Mouse (Mus musculus) olfactory bulb, adult 2 months (tissue): ENCODE measurements around the gene Sorbs1.

Experiments used
- CTCF ChIP-seq: fragments of 200-500 bp; IDR thresholded peaks from 2 replicates; pipeline ENCODE4 v1.5.1; 2012; ENCODE audit warnings: low read depth, mild to moderate bottlenecking, low read length, moderate library complexity; ENCODE audit not compliant: insufficient read depth
- POLR2A ChIP-seq: fragments of 200-500 bp; IDR thresholded peaks from 2 replicates; pipeline ENCODE4 v1.6.1; 2012; ENCODE audit warnings: mild to moderate bottlenecking, low read depth, low read length, moderate library complexity; ENCODE audit not compliant: insufficient read depth

DNA sequence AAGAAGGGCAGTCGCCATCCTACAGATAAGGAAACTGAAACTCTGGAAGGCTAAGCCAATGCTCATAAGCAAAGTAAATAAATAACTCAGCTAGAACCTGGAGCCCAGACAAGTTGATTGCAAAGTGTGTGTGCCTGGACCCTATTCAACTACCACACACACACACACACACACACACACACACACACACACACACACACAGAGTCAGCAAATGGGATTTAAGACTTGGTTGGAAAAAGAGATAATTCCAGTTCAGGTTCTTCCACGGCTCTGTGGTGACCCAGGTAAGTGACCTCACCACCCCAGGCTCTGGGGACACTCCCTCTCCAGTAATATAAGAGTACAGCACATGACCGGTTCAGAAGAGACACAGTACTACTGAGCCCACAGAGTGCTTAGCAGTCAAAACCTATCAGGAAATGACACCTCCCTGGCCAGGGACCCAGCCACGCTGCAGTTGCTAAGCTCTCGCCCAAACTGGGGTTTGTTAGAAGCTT is 36.1 kb downstream of the Sorbs1 start:
- no peak for TF ChIP-seq CTCF
- TF ChIP-seq POLR2A = no peak
